Mouse (Mus musculus): ENCODE measurements around the gene Gm3646. TPM values are rescaled to one million over a fixed set of nuclear protein-coding genes. Genes with fewer than 3 reads are reported as not detected.
A peak's percentile ranks its signal among the peaks of the same experiment; 100 is the strongest.

Gene Gm3646
- total RNA-seq, 2 experiments from 2014 or later = not detected

- DNase-seq (ENCODE audit: low spot score in 2 of 2) = no peak
Observed at GRCm38 (mm10) chr1:39781835-39782234, 23.3 kb downstream of the Gm3646 start.

GRCm38 (mm10) chr1:39779111-39779980 is 25.8 kb downstream of the Gm3646 start:
- no peak for DNase-seq (ENCODE audit: low spot score in 2 of 2)

DNA sequence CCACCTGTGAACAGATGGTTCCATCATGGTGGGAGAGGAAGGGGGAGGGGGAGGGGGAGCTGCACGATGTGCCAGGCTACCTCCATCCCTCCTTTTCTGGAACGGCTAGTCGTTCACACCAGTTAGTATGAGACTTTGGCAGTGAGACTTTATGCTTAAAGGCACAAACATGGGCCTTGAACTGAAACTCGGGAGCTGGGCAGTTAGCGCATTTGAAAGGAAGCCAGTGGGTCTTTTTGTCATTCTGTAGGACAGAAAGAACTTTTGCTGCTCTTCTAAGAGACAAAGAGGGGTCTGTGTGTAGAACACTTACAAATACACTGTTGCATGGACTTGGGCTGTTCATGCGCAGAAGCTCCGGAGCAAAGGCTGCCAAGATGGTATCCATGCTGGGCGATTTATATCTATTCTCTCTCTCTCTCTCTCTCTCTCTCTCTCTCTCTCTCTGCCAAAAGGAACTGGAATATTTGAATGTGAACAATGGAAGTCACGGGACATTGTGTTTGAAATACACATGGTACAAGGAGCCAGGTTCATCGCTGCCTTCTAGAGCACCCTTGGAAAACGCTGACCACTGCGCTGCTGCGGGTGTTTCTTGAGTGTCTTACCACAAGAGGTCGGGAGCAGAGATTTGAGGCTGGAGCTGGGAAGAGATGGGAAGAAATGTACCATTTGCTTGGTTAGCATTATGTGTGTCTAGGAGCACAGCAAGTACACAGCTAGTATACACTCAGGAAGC is 31.0 kb downstream of the Gm3646 start:
- DNase-seq (ENCODE audit: low spot score in 2 of 2) = no peak

DNA sequence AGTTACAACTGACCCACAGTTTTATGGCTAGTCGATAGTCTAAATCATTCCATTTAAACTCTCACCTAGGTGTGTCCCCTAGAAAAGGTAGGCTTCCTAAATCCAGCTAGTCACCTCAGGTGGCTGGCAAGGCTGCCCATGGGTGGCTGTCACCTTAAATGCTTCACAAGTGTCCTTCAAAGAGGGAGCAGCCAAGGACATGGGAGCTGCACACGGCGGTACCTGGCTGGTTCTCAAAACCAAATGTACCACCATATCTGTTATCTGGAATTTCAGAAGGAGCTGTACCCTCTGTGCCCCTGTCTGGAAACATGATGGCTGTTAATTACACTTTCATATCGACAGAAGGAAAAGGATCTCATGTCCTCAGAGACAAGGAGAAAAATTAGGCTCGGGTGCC is 31.6 kb downstream of the Gm3646 start:
- DNase-seq (ENCODE audit: low spot score in 2 of 2) = no peak

GRCm38 (mm10) chr1:39772401-39773095 is 32.6 kb downstream of the Gm3646 start:
- DNase-seq (ENCODE audit: low spot score in 2 of 2) = no peak

GRCm38 (mm10) chr1:39770436-39770835 is 34.7 kb downstream of the Gm3646 start:
- no peak for DNase-seq (ENCODE audit: low spot score in 2 of 2)

GRCm38 (mm10) chr1:39768017-39768416 is 37.1 kb downstream of the Gm3646 start:
- DNase-seq (ENCODE audit: low spot score in 2 of 2) = no peak

- no peak for DNase-seq (ENCODE audit: low spot score in 2 of 2)
Observed at GRCm38 (mm10) chr1:39765854-39766493, 39.2 kb downstream of the Gm3646 start.

DNA sequence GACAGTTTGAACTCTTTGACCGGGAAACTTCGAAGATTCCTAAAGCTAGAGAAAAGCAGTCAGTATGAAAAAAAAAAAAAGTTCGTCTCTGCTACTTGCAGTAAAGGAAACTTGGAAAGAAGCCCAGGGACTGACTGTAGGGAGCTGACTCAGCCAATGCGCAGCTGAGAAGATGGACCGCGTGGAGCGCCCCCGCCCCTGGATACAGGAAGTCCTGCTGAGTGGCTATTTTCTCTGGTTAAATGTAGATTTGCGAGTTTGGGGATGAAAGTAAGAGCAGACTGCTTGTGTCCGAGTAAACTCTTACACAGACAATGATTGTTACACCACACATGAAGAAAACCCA is 43.1 kb downstream of the Gm3646 start:
- DNase-seq (ENCODE audit: low spot score in 2 of 2) = peak; percentile 43 to 74

DNA sequence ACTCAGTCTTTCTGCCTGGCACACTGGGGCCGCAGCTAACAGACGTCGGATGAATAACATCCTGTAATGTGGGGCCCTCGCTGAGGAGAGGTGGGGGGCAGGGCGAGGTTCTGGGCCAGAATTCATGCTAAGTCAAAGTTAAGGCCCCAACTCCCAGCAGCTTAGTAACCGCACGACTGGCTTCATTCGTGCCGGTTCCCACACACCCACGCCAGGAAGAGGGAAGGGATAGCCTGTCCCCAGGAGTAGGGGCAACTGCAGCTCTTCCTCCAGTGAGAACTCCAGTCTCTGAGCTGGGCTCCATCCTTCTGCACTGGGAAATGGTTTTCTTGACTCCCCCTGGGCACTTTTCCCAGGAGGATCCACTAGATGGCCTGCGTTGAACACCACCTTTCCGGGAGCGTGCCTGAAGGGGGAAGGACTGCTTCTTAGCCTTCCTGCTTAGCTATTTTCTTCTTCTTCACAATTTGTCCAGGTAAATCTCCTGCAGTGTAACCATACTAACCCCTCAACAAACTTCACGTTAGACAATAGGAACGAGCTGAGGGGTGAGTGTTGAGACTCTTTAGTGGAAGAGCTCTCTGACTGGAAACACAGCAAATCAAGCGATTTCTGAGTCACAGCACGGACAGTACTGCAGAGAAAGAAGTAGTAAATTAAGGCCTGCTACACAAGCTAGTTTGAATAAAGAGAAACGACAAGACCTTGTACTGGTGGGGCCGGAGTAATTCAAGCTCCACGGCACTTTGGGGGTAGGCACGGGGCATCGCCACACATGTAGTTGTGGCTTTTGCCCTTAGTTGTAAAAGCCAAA is 43.7 kb downstream of the Gm3646 start:
- DNase-seq (ENCODE audit: low spot score in 2 of 2) = peak; percentile 33 to 53

DNA sequence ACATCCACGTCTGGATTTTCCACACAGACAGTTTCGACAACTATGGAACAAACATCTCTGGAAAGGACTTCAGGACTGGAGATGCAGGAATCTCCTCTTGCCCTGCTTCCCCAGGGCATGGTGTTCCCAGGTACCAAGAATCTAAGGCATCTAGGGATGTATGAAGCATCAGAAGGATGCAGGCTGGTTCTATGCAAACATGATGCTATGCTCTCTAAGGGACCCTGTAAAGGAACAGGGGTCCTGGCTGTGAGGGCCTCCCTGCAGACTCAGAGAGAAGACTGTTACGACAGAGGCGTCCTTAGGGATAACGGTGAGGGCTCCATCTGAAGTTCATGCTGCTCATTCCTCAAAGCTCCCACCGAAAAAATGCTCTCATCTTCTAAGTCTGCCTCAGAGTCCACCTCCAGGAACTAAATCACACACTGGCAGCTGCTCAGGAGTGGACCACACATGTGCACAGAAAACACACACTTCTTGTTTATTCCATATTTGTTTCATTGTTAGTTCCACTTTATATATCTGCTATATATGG is 44.9 kb downstream of the Gm3646 start:
- DNase-seq (ENCODE audit: low spot score in 2 of 2) = no peak

GRCm38 (mm10) chr1:39759231-39760175 is 45.6 kb downstream of the Gm3646 start:
- DNase-seq (ENCODE audit: low spot score in 2 of 2) = no peak

DNA sequence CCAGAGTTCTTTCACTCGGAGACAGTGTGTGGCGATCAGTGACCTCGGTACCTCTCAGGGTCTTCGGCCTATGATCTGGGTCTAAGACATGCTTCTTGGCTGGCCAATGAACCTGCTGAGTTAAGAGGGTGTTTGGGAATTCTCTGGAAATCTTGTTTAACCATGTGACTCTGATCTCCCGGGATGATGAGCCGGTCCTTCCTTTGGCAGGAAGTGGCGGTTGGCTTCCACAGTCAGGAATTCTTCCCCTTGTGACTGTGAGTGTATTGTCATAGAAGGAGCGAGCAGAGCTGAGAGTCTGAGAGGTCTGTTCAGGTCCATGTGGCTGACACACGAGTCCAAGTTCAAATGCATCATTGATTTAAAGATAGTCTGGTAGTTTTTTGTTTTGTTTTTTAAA is 46.9 kb downstream of the Gm3646 start:
- no peak for DNase-seq (ENCODE audit: low spot score in 2 of 2)

DNA sequence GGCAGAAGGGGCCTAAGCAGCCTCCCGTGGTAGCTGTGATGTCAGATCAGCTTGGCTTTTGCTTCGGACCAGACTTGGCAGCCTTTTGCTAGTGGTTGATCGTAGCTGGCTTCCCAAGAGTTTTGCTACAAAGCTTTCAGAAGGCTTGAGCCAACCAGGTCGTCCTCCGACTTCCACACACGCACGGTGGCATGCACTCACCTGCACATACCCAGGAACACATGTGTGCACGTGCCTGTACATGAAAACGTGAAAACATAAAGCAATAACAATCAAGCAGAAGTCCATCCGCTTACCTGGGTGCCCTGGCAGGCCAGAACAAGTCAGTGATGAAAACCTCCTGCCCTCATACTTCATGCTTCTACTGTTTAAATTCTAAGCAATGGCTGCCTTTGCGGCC is 48.2 kb downstream of the Gm3646 start:
- DNase-seq (ENCODE audit: low spot score in 2 of 2) = no peak

- DNase-seq (ENCODE audit: low spot score in 2 of 2) = no peak
Observed at GRCm38 (mm10) chr1:39754224-39754957, 50.7 kb downstream of the Gm3646 start.

Data from adrenal gland, postnatal 4 days (tissue).